In genomic region chr7:67353667-67354066, GRCm38 (mm10) we compare ENCODE assay signal across 11 mouse cellular contexts. TPM values are rescaled to one million over a fixed set of nuclear protein-coding genes. Genes with fewer than 3 reads are reported as not detected.
DNase-seq lines count a peak whose midpoint lies in the region; ATAC-seq and TF ChIP-seq lines count a peak whose summit lies in the region.
"Had no signal": no experiment of that assay in that cellular context is flagged by ENCODE, and none has a peak within 500 bp of the region (broad histone marks: within the 10 kb centered on the region; RNA-seq: fewer than 3 reads in every experiment).

No protein-coding gene starts in this region.

- H3K27ac ChIP-seq in hindbrain, postnatal 0 days, result no peak overlapping the region
- H3K27ac ChIP-seq in hindbrain, embryonic 11.5 days (ENCODE audit: low read depth, low read length), result no peak overlapping the region
- no peak overlapping the region for H3K27ac ChIP-seq in spleen, adult 2 months (ENCODE audit: insufficient read depth, low read length)
- no peak overlapping the region for H3K27ac ChIP-seq in heart, embryonic 10.5 days

- H3K4me2 ChIP-seq in hindbrain, postnatal 0 days (ENCODE audit: low read depth, low read length), result no peak overlapping the region
- H3K4me2 ChIP-seq in hindbrain, embryonic 11.5 days (replicated peaks; ENCODE audit: low read depth, low read length), result no peak overlapping the region

- no peak overlapping the region for H3K4me3 ChIP-seq in hindbrain, postnatal 0 days (ENCODE audit: low read length)
- no peak overlapping the region for H3K4me3 ChIP-seq in hindbrain, embryonic 11.5 days (ENCODE audit: low read depth, low read length)
- H3K4me3 ChIP-seq in spleen, adult 2 months (ENCODE audit: extremely low read depth, insufficient read depth, insufficient read length), result no peak overlapping the region
- no peak overlapping the region for H3K4me3 ChIP-seq in heart, embryonic 10.5 days

- H3K36me3 ChIP-seq in hindbrain, postnatal 0 days (ENCODE audit: insufficient read depth, low read length), result no peaks in the 10 kb centered on the region
- H3K36me3 ChIP-seq in hindbrain, embryonic 11.5 days (ENCODE audit: control insufficient read depth, insufficient read depth, low read length), result no peaks in the 10 kb centered on the region
- no peaks in the 10 kb centered on the region for H3K36me3 ChIP-seq in spleen, adult 2 months (ENCODE audit: control insufficient read depth, insufficient read depth, low read length)
- H3K36me3 ChIP-seq in heart, embryonic 10.5 days, result peaks cover 15% of the 10 kb centered on the region

- H3K9me3 ChIP-seq in hindbrain, postnatal 0 days (ENCODE audit: low read length), result no peaks in the 10 kb centered on the region
- H3K9me3 ChIP-seq in hindbrain, embryonic 11.5 days (ENCODE audit: control insufficient read depth, low read length), result no peaks in the 10 kb centered on the region
- no peaks in the 10 kb centered on the region for H3K9me3 ChIP-seq in heart, embryonic 10.5 days

- TF ChIP-seq CTCF in hindbrain, postnatal 0 days (IDR thresholded peaks at IDR 0.05; ENCODE audit: low read depth), result peak; percentile 29
- peak; percentile 65; the same call in 1 of the 2 replicates for TF ChIP-seq CTCF in spleen, adult 2 months (IDR thresholded peaks at IDR 0.05; ENCODE audit: extremely low read depth, insufficient read depth, insufficient read length, insufficient replicate concordance)

- no peak for DNase-seq in hindbrain, postnatal 0 days (ENCODE audit: low spot score)
- no peak for DNase-seq in hindbrain, embryonic 11.5 days (ENCODE audit: low spot score)
- DNase-seq in CD4-positive, CD25-positive, alpha-beta regulatory T cell, adult 2 months (ENCODE audit: low read depth, low spot score), result peak; percentile 83
- DNase-seq in spleen, adult 2 months (ENCODE audit: low read depth in 1 of 2, low spot score in 2 of 2), result peak; percentile 48 to 56
- DNase-seq in embryo, embryonic 10.5 days (ENCODE audit: low spot score), result no peak
- DNase-seq in heart, embryonic 10.5 days (ENCODE audit: low spot score), result no peak
- DNase-seq in right cerebral cortex, postnatal 36 days (ENCODE audit: low spot score in 2 of 2), result no peak
- DNase-seq: adrenal gland, postnatal 25 days; cerebellum, postnatal 14 days; heart, adult 18-20 months had no signal

- WGBS in hindbrain, postnatal 0 days, result 87% methylated on average over 6 of the region's 6 CpGs
- WGBS in hindbrain, embryonic 11.5 days, result 88% methylated on average over 6 of the region's 6 CpGs
- 44% methylated on average over 6 of the region's 6 CpGs for WGBS in spleen, adult 2 months
- 85% methylated on average over 6 of the region's 6 CpGs for WGBS in heart, embryonic 10.5 days

- no peaks in the 10 kb centered on the region for H3K27me3 ChIP-seq in hindbrain, postnatal 0 days (ENCODE audit: insufficient read depth, low read length)
- H3K27me3 ChIP-seq in hindbrain, embryonic 11.5 days (ENCODE audit: control insufficient read depth, insufficient read depth, low read length), result no peaks in the 10 kb centered on the region
- no peaks in the 10 kb centered on the region for H3K27me3 ChIP-seq in spleen, adult 2 months (ENCODE audit: control insufficient read depth, insufficient read depth, low read length)
- no peaks in the 10 kb centered on the region for H3K27me3 ChIP-seq in heart, embryonic 10.5 days (ENCODE audit: insufficient read depth, poor library complexity, severe bottlenecking)

- no peak overlapping the region for H3K9ac ChIP-seq in hindbrain, postnatal 0 days (replicated peaks; ENCODE audit: low read length)
- H3K9ac ChIP-seq in hindbrain, embryonic 11.5 days (ENCODE audit: low read depth, low read length), result no peak overlapping the region

- H3K4me1 ChIP-seq in hindbrain, postnatal 0 days (ENCODE audit: insufficient read depth, low read length), result no peaks in the 10 kb centered on the region
- no peaks in the 10 kb centered on the region for H3K4me1 ChIP-seq in hindbrain, embryonic 11.5 days (replicated peaks; ENCODE audit: control insufficient read depth, insufficient read depth, low read length)
- H3K4me1 ChIP-seq in spleen, adult 2 months (ENCODE audit: control insufficient read depth, insufficient read depth, insufficient read length), result peaks cover 2% of the 10 kb centered on the region
- peaks cover 7% of the 10 kb centered on the region; the same call in 1 of the 2 replicates for H3K4me1 ChIP-seq in heart, embryonic 10.5 days

- TF ChIP-seq POLR2A in spleen, adult 2 months (IDR thresholded peaks at IDR 0.05; ENCODE audit: low read depth, low read length), result no peak

- ATAC-seq in hindbrain, postnatal 0 days, result no peak
- no peak for ATAC-seq in hindbrain, embryonic 11.5 days (ENCODE audit: low FRiP score)
- ATAC-seq in hematopoietic stem cell, adult 5-6 weeks (replicated peaks in 1 of 2; ENCODE audit: insufficient read depth in 1 of 2, low FRiP score in 2 of 2, low TSS enrichment in 1 of 2, low read depth in 1 of 2, poor library complexity in 2 of 2, severe bottlenecking in 2 of 2), result peak; percentile 29 to 62; a peak in 1 of 4 replicates

RNA-seq across cellular contexts. Expression of gene Mef2a, which starts 19.0 kb away (rescaled TPM):
- total RNA-seq in hindbrain, postnatal 0 days (2014; rRNA removed), result 48.7 and 55.2 TPM in 2 replicates
- polyA plus RNA-seq in hindbrain, postnatal 0 days (2015; fragmentation: Nextera tagmentation; extraction: Ambion mirVana), result 36.6 and 38.4 TPM in 2 replicates
- polyA plus RNA-seq in hindbrain, embryonic 11.5 days (2014; fragmentation: Nextera tagmentation; extraction: Ambion mirVana), result 29.3 and 32.3 TPM in 2 replicates
- total RNA-seq in hematopoietic stem cell, adult 5-6 weeks (2017), result 48.7 and 61.6 TPM in 2 replicates
- polyA plus RNA-seq in spleen, adult 2 months (2012; rRNA removed), result 17.5 and 20.3 TPM in 2 replicates
- polyA plus RNA-seq in heart, embryonic 10.5 days (2016; fragmentation: Nextera tagmentation; extraction: Ambion mirVana), result 45.7 and 69.6 TPM in 2 replicates

Comparison
In these comparisons a context has a peak if more than half of its experiments do, and no peak if none do; other contexts are left out.
1. ATAC-seq: peak in hematopoietic stem cell, adult 5-6 weeks (2 of 2); none in hindbrain, postnatal 0 days (single experiment) and hindbrain, embryonic 11.5 days (single experiment).
2. DNase-seq: peak in CD4-positive, CD25-positive, alpha-beta regulatory T cell, adult 2 months (single experiment) and spleen, adult 2 months (2 of 2); none in hindbrain, postnatal 0 days (single experiment), hindbrain, embryonic 11.5 days (single experiment), embryo, embryonic 10.5 days (single experiment), heart, embryonic 10.5 days (single experiment) and right cerebral cortex, postnatal 36 days (0 of 2).